Mouse (Mus musculus) forebrain, embryonic 13.5 days (tissue): ENCODE measurements around the gene Klhl29. TPM values are rescaled to one million over a fixed set of nuclear protein-coding genes. Genes with fewer than 3 reads are reported as not detected.

Experiments used
- ATAC-seq: fragments of 200-750 bp; cut with Nextera tagmentation; 2 replicates; pipeline ENCODE4 v1.8.0; 2017
- H3K27ac ChIP-seq: fragments of 300-500 bp; sonication (generic); 2 replicates; pipeline ENCODE4 v1.5.1; 2015; ENCODE audit warnings: inconsistent platforms, mild to moderate bottlenecking, moderate library complexity
- H3K27me3 ChIP-seq: fragments of 300-500 bp; sonication (generic); 2 replicates; pipeline ENCODE4 v1.6.1; 2015; ENCODE audit warnings: mild to moderate bottlenecking, inconsistent platforms
- H3K36me3 ChIP-seq: fragments of 300-500 bp; sonication (generic); 2 replicates; pipeline ENCODE4 v1.6.1; 2015; ENCODE audit warnings: mild to moderate bottlenecking, inconsistent platforms; ENCODE audit not compliant: poor library complexity, severe bottlenecking
- H3K4me1 ChIP-seq: fragments of 300-500 bp; sonication (generic); 2 replicates; pipeline ENCODE4 v1.6.1; 2015; ENCODE audit warnings: inconsistent platforms
- H3K4me2 ChIP-seq: fragments of 300-500 bp; sonication (generic); 2 replicates; pipeline ENCODE4 v1.6.1; 2015; ENCODE audit warnings: inconsistent platforms, mild to moderate bottlenecking, moderate library complexity
- H3K4me3 ChIP-seq: fragments of 300-500 bp; sonication (generic); 2 replicates; pipeline ENCODE4 v1.5.1; 2015; ENCODE audit warnings: mild to moderate bottlenecking, inconsistent platforms
- H3K9ac ChIP-seq: fragments of 300-500 bp; sonication (generic); 2 replicates; pipeline ENCODE4 v1.6.1; 2015; ENCODE audit warnings: mild to moderate bottlenecking, inconsistent platforms
- H3K9me3 ChIP-seq: fragments of 300-500 bp; sonication (generic); replicated peaks from 2 replicates; pipeline ENCODE4 v1.6.1; 2016; ENCODE audit warnings: inconsistent platforms
- WGBS: fragments of 180-500 bp; shearing (Covaris S2); methylation state at CpG from one replicate; pipeline ENCODE4 v1.1.7; 2015; 5-methylcytosine and 5-hydroxymethylcytosine counted together
- polyA plus RNA-seq: library from polyadenylated mRNA; unstranded; fragments of >200 nt; fragmentation: Nextera tagmentation; extraction: Ambion mirVana; gene quantifications from 2 replicates; pipeline ENCODE4 v1.2.1, GENCODE M21; 2015

Klhl29 gene
- polyA plus RNA-seq, 1 experiment from 2014 or later: 3.5 TPM

- no peak for ATAC-seq
- H3K9ac ChIP-seq: no peak overlapping the region; the same call in 1 of the 2 replicates
- H3K27ac ChIP-seq: no peak overlapping the region
- peaks cover 14% of the 10 kb centered on the region for H3K4me1 ChIP-seq
- 94% methylated on average over 6 of the region's 6 CpGs for WGBS
- no peak overlapping the region for H3K4me3 ChIP-seq
- H3K36me3 ChIP-seq: no peaks in the 10 kb centered on the region
- H3K27me3 ChIP-seq: no peaks in the 10 kb centered on the region
- no peaks in the 10 kb centered on the region for H3K9me3 ChIP-seq
- no peak overlapping the region for H3K4me2 ChIP-seq
Measured at GRCm38 (mm10) chr12:5284961-5285360, 90.5 kb downstream of the Klhl29 start.

GRCm38 (mm10) chr12:5283654-5284053 is 91.8 kb downstream of the Klhl29 start:
- Histone ChIP-seq H3K9ac (no peak overlapping the region), H3K27me3 (no peaks in the 10 kb centered on the region), H3K4me3 (no peak overlapping the region), H3K27ac (no peak overlapping the region), H3K4me2 (no peak overlapping the region), H3K36me3 (no peaks in the 10 kb centered on the region), H3K9me3 (no peaks in the 10 kb centered on the region), H3K4me1 (peaks cover 19% of the 10 kb centered on the region)
- no peak for ATAC-seq
- WGBS: 77% methylated on average over 2 of the region's 2 CpGs

GRCm38 (mm10) chr12:5282611-5283010 is 92.9 kb downstream of the Klhl29 start:
- no peak overlapping the region for H3K4me2 ChIP-seq
- H3K9me3 ChIP-seq: no peaks in the 10 kb centered on the region
- no peaks in the 10 kb centered on the region for H3K27me3 ChIP-seq
- H3K4me3 ChIP-seq: no peak overlapping the region
- H3K9ac ChIP-seq: no peak overlapping the region
- 69% methylated on average over 2 of the region's 2 CpGs for WGBS
- no peaks in the 10 kb centered on the region for H3K36me3 ChIP-seq
- no peak overlapping the region for H3K27ac ChIP-seq
- no peak for ATAC-seq
- H3K4me1 ChIP-seq: peaks cover 19% of the 10 kb centered on the region

GRCm38 (mm10) chr12:5279873-5280272 is 95.6 kb downstream of the Klhl29 start:
- Histone ChIP-seq H3K4me2 (no peak overlapping the region), H3K9ac (no peak overlapping the region), H3K36me3 (no peaks in the 10 kb centered on the region), H3K27me3 (no peaks in the 10 kb centered on the region), H3K27ac (no peak overlapping the region), H3K4me3 (no peak overlapping the region), H3K4me1 (peaks cover 45% of the 10 kb centered on the region), H3K9me3 (no peaks in the 10 kb centered on the region)
- 55% methylated on average over 1 of the region's 1 CpGs for WGBS
- peak; percentile 41; the same call in 1 of the 2 replicates for ATAC-seq

GRCm38 (mm10) chr12:5277028-5277427 is 98.5 kb downstream of the Klhl29 start:
- H3K27ac ChIP-seq: peak overlapping the region; percentile 5; the same call in 1 of the 2 replicates
- peaks cover 61% of the 10 kb centered on the region for H3K4me1 ChIP-seq
- WGBS: 85% methylated on average over 9 of the region's 9 CpGs
- H3K36me3 ChIP-seq: no peaks in the 10 kb centered on the region
- H3K27me3 ChIP-seq: no peaks in the 10 kb centered on the region
- no peak overlapping the region for H3K4me3 ChIP-seq
- H3K9ac ChIP-seq: no peak overlapping the region
- H3K9me3 ChIP-seq: no peaks in the 10 kb centered on the region
- ATAC-seq: no peak
- no peak overlapping the region for H3K4me2 ChIP-seq

GRCm38 (mm10) chr12:5275507-5275936 is 100.0 kb downstream of the Klhl29 start:
- Histone ChIP-seq H3K4me1 (peaks cover 56% of the 10 kb centered on the region), H3K27ac (peak overlapping the region; percentile 81), H3K27me3 (no peaks in the 10 kb centered on the region), H3K36me3 (peaks cover 3% of the 10 kb centered on the region; the same call in 1 of the 2 replicates), H3K4me2 (no peak overlapping the region), H3K9me3 (0 out of 2 replicates have a peak, but pooled peaks cover 5% of the 10 kb centered on the region), H3K9ac (no peak overlapping the region), H3K4me3 (no peak overlapping the region)
- ATAC-seq: peak; percentile 51
- WGBS: 25% methylated on average over 6 of the region's 6 CpGs

GRCm38 (mm10) chr12:5274519-5274944 is 101.0 kb downstream of the Klhl29 start:
- H3K27me3 ChIP-seq: no peaks in the 10 kb centered on the region
- peak; percentile 75 for ATAC-seq
- H3K4me2 ChIP-seq: no peak overlapping the region
- no peak overlapping the region for H3K4me3 ChIP-seq
- peak overlapping the region; percentile 81 for H3K27ac ChIP-seq
- WGBS: 50% methylated on average over 8 of the region's 8 CpGs
- peaks cover 56% of the 10 kb centered on the region for H3K4me1 ChIP-seq
- H3K9ac ChIP-seq: no peak overlapping the region
- H3K36me3 ChIP-seq: peaks cover 3% of the 10 kb centered on the region; the same call in 1 of the 2 replicates
- H3K9me3 ChIP-seq: 0 out of 2 replicates have a peak, but pooled peaks cover 5% of the 10 kb centered on the region

GRCm38 (mm10) chr12:5273316-5274047 is 102.0 kb downstream of the Klhl29 start:
- Histone ChIP-seq H3K4me2 (no peak overlapping the region), H3K36me3 (peaks cover 3% of the 10 kb centered on the region; the same call in 1 of the 2 replicates), H3K27ac (peak overlapping the region; percentile 81; the same call in 1 of the 2 replicates), H3K9ac (no peak overlapping the region), H3K9me3 (0 out of 2 replicates have a peak, but pooled peaks cover 5% of the 10 kb centered on the region), H3K4me1 (peaks cover 66% of the 10 kb centered on the region), H3K4me3 (no peak overlapping the region), H3K27me3 (no peaks in the 10 kb centered on the region)
- ATAC-seq: no peak
- 88% methylated on average over 4 of the region's 4 CpGs for WGBS

- Histone ChIP-seq H3K4me2 (no peak overlapping the region), H3K27me3 (no peaks in the 10 kb centered on the region), H3K27ac (peak overlapping the region; percentile 37; the same call in 1 of the 2 replicates), H3K36me3 (peaks cover 3% of the 10 kb centered on the region; the same call in 1 of the 2 replicates), H3K9ac (no peak overlapping the region), H3K9me3 (0 out of 2 replicates have a peak, but pooled peaks cover 5% of the 10 kb centered on the region), H3K4me3 (no peak overlapping the region), H3K4me1 (peaks cover 65% of the 10 kb centered on the region)
- ATAC-seq: no peak
- WGBS: 94% methylated on average over 3 of the region's 3 CpGs
Measured at GRCm38 (mm10) chr12:5270527-5270926, 105.0 kb downstream of the Klhl29 start.

- H3K36me3 ChIP-seq: peaks cover 3% of the 10 kb centered on the region; the same call in 1 of the 2 replicates
- 54% methylated on average over 9 of the region's 9 CpGs for WGBS
- H3K27ac ChIP-seq: peak overlapping the region; percentile 37; the same call in 1 of the 2 replicates
- H3K4me2 ChIP-seq: no peak overlapping the region
- H3K4me3 ChIP-seq: no peak overlapping the region
- H3K9ac ChIP-seq: no peak overlapping the region
- peaks cover 59% of the 10 kb centered on the region for H3K4me1 ChIP-seq
- H3K9me3 ChIP-seq: 0 out of 2 replicates have a peak, but pooled peaks cover 5% of the 10 kb centered on the region
- H3K27me3 ChIP-seq: no peaks in the 10 kb centered on the region
- no peak for ATAC-seq
Measured at GRCm38 (mm10) chr12:5269936-5270335, 105.5 kb downstream of the Klhl29 start.

- Histone ChIP-seq H3K9ac (peak overlapping the region; percentile 31; the same call in 1 of the 2 replicates), H3K27me3 (no peaks in the 10 kb centered on the region), H3K36me3 (peaks cover 3% of the 10 kb centered on the region; the same call in 1 of the 2 replicates), H3K9me3 (0 out of 2 replicates have a peak, but pooled peaks cover 5% of the 10 kb centered on the region), H3K27ac (peak overlapping the region; percentile 28; the same call in 1 of the 2 replicates), H3K4me1 (peaks cover 51% of the 10 kb centered on the region), H3K4me3 (no peak overlapping the region), H3K4me2 (no peak overlapping the region)
- 59% methylated on average over 7 of the region's 7 CpGs for WGBS
- 0 out of 2 replicates have a peak, but pooled peaks have one; percentile 14 for ATAC-seq
Measured at GRCm38 (mm10) chr12:5269061-5269460, 106.4 kb downstream of the Klhl29 start.

GRCm38 (mm10) chr12:5268188-5268612 is 107.3 kb downstream of the Klhl29 start:
- Histone ChIP-seq H3K27me3 (no peaks in the 10 kb centered on the region), H3K4me3 (no peak overlapping the region), H3K27ac (peak overlapping the region; percentile 68), H3K9ac (peak overlapping the region; percentile 50), H3K36me3 (peaks cover 3% of the 10 kb centered on the region; the same call in 1 of the 2 replicates), H3K4me1 (peaks cover 42% of the 10 kb centered on the region), H3K9me3 (0 out of 2 replicates have a peak, but pooled peaks cover 5% of the 10 kb centered on the region), H3K4me2 (peak overlapping the region; percentile 40)
- peak; percentile 84 for ATAC-seq
- 6% methylated on average over 9 of the region's 9 CpGs for WGBS
